Mouse (Mus musculus) mesoderm, embryonic 11.5 days (tissue): ENCODE results near the gene Coq8a.

Experiments
- DNase-seq: peaks from one replicate; pipeline ENCODE4 v3.0.0-alpha.2; 2012; ENCODE audit warnings: low read depth, low spot score

Gene Coq8a

DNA sequence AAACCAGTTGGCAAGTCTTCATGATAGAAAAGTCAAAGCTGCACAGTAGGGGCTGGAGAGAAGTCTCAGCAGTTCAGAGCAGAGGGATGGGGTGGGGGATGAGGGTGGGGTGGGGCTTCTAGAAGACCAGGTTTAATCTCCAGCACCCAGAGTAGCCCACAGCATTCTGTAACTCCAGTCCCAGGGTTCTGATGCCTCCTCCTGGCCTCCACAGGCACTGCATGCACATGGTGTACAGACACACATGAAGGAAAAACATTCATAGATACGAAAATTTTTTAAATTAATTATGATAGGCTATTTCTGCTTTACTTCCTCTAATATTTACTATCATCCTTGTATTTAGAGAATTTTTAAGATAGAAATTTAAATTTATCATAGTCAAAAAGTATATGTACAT is 82.9 kb downstream of the Coq8a start:
- DNase-seq = peak; percentile 23
